Mouse (Mus musculus): ENCODE data around the gene Nyx.

GRCm38 (mm10) chrX:13465810-13466209, at the start of gene Nyx:
- no peak for TF ChIP-seq UBTF (IDR thresholded peaks at IDR 0.05; ENCODE audit: borderline replicate concordance, insufficient read depth, low read depth, low read length)
- TF ChIP-seq POLR2AphosphoS2 (IDR thresholded peaks at IDR 0.05; ENCODE audit: low read length), result no peak
- TF ChIP-seq ELF1 (IDR thresholded peaks at IDR 0.05; ENCODE audit: low read depth, low read length), result no peak
- TF ChIP-seq EP300 (IDR thresholded peaks at IDR 0.05; ENCODE audit: low read depth in 1 of 2, low read length in 2 of 2), result no peak
- no peak for TF ChIP-seq CTCF (IDR thresholded peaks at IDR 0.05 in 2 of 3, conservative IDR thresholded peaks at IDR 0.05 in 1 of 3; ENCODE audit: control insufficient read depth in 1 of 3, insufficient read depth in 1 of 3, low read depth in 2 of 3, low read length in 3 of 3, poor library complexity in 1 of 3, severe bottlenecking in 1 of 3)
- no peak for TF ChIP-seq NRF1 (IDR thresholded peaks at IDR 0.05; ENCODE audit: insufficient read depth, low read depth, low read length, poor library complexity, severe bottlenecking)
- TF ChIP-seq MAZ (IDR thresholded peaks at IDR 0.05; ENCODE audit: low read depth, low read length), result no peak
- TF ChIP-seq ZNF384 (IDR thresholded peaks at IDR 0.05; ENCODE audit: low read depth, low read length), result no peak
- no peak for TF ChIP-seq POLR2A (IDR thresholded peaks at IDR 0.05; ENCODE audit: control insufficient read depth in 1 of 2, insufficient read depth in 1 of 2, low read depth in 1 of 2, low read length in 2 of 2, poor library complexity in 1 of 2)
- TF ChIP-seq MYC (IDR thresholded peaks at IDR 0.05; ENCODE audit: low read depth, low read length), result no peak
- no peak for TF ChIP-seq GATA1 (IDR thresholded peaks at IDR 0.05; ENCODE audit: low read depth, low read length)
